Mouse (Mus musculus) heart, embryonic 12.5 days (tissue): ENCODE results near the gene Twsg1. TPM values are rescaled to one million over a fixed set of nuclear protein-coding genes. Genes with fewer than 3 reads are reported as not detected.

Source experiments
- polyA plus RNA-seq: library from polyadenylated mRNA; unstranded; fragments of >200 nt; fragmentation: Nextera tagmentation; extraction: Ambion mirVana; gene quantifications from 2 replicates; pipeline ENCODE4 v1.2.1, GENCODE M21; 2016

The Twsg1 gene
- polyA plus RNA-seq, 1 experiment from 2014 or later = 109 TPM

Other genes starting within 250 kb of the Twsg1 start
- 31.2 and 33.4 TPM in 2 replicates for gene Rab31, start 178.5 kb downstream of the Twsg1 start, polyA plus RNA-seq
- gene Ppp4r1, start 168.7 kb downstream of the Twsg1 start, polyA plus RNA-seq = 33.5 and 37.5 TPM in 2 replicates
- 40.9 and 41.1 TPM in 2 replicates for gene Ralbp1, start 65.4 kb downstream of the Twsg1 start, polyA plus RNA-seq
- 18.7 and 19.6 TPM in 2 replicates for gene Ankrd12, start 125.9 kb upstream of the Twsg1 start, polyA plus RNA-seq
- 482 and 485 TPM in 2 replicates for gene Ndufv2, start 150.3 kb upstream of the Twsg1 start, polyA plus RNA-seq
- gene Washc1, start 160.3 kb upstream of the Twsg1 start, polyA plus RNA-seq = 27.6 and 30.2 TPM in 2 replicates
- 18.0 and 20.5 TPM in 2 replicates for gene Ddx11, start 172.3 kb upstream of the Twsg1 start, polyA plus RNA-seq